In genomic region chr1:160304969-160305498, GRCm38 (mm10) we compare ENCODE assay signal across 20 mouse cellular contexts.
DNase-seq lines count a peak whose midpoint lies in the region; ATAC-seq lines count a peak whose summit lies in the region.
"Had no signal": no experiment of that assay in that cellular context is flagged by ENCODE, and none has a peak within 500 bp of the region (broad histone marks: within the 10 kb centered on the region; RNA-seq: fewer than 3 reads in every experiment).

No protein-coding gene starts in this region.

- no peak overlapping the region; the same call in 1 of the 2 replicates for H3K27ac ChIP-seq in midbrain, embryonic 10.5 days (replicated peaks)
- no peak overlapping the region for H3K27ac ChIP-seq in midbrain, embryonic 16.5 days (ENCODE audit: low read length)
- H3K27ac ChIP-seq in liver, embryonic 15.5 days (replicated peaks) = no peak overlapping the region
- no peak overlapping the region for H3K27ac ChIP-seq in kidney, embryonic 15.5 days
- H3K27ac ChIP-seq: limb, embryonic 12.5 days; neural tube, embryonic 13.5 days had no signal

- no peaks in the 10 kb centered on the region for H3K9me3 ChIP-seq in midbrain, embryonic 10.5 days (replicated peaks)
- no peaks in the 10 kb centered on the region for H3K9me3 ChIP-seq in midbrain, embryonic 16.5 days (replicated peaks; ENCODE audit: control insufficient read depth, low read length, poor library complexity, severe bottlenecking)
- no peaks in the 10 kb centered on the region for H3K9me3 ChIP-seq in liver, embryonic 15.5 days (replicated peaks)
- no peaks in the 10 kb centered on the region for H3K9me3 ChIP-seq in kidney, embryonic 15.5 days (replicated peaks)
- H3K9me3 ChIP-seq: heart, embryonic 12.5 days; limb, embryonic 12.5 days; neural tube, embryonic 13.5 days had no signal

- peaks cover 8% of the 10 kb centered on the region; the same call in 1 of the 2 replicates for H3K4me1 ChIP-seq in midbrain, embryonic 10.5 days
- 0 out of 2 replicates have a peak, but pooled peaks cover 2% of the 10 kb centered on the region for H3K4me1 ChIP-seq in midbrain, embryonic 16.5 days (ENCODE audit: control insufficient read depth, insufficient read depth, low read length)
- H3K4me1 ChIP-seq in liver, embryonic 15.5 days (replicated peaks) = peaks cover 72% of the 10 kb centered on the region
- H3K4me1 ChIP-seq in kidney, embryonic 15.5 days = 0 out of 2 replicates have a peak, but pooled peaks cover 2% of the 10 kb centered on the region

- WGBS in midbrain, embryonic 10.5 days = 61% methylated on average over 6 of the region's 6 CpGs
- WGBS in midbrain, embryonic 16.5 days = 50% methylated on average over 6 of the region's 6 CpGs
- WGBS in liver, embryonic 15.5 days (ENCODE audit: insufficient replicate concordance) = 62% methylated on average over 6 of the region's 6 CpGs
- WGBS in kidney, embryonic 15.5 days = 60% methylated on average over 6 of the region's 6 CpGs

- no peak overlapping the region for H3K4me2 ChIP-seq in midbrain, embryonic 16.5 days (ENCODE audit: low read length)
- peak overlapping the region; percentile 8; the same call in 1 of the 2 replicates for H3K4me2 ChIP-seq in liver, embryonic 15.5 days
- H3K4me2 ChIP-seq in kidney, embryonic 15.5 days = no peak overlapping the region
- H3K4me2 ChIP-seq: heart, embryonic 12.5 days; limb, embryonic 12.5 days; lung, embryonic 14.5 days; neural tube, embryonic 13.5 days had no signal

- no peak overlapping the region for H3K9ac ChIP-seq in midbrain, embryonic 16.5 days (ENCODE audit: low read depth, low read length)
- H3K9ac ChIP-seq in liver, embryonic 15.5 days = no peak overlapping the region
- no peak overlapping the region for H3K9ac ChIP-seq in kidney, embryonic 15.5 days
- H3K9ac ChIP-seq: heart, embryonic 12.5 days; limb, embryonic 12.5 days; lung, embryonic 14.5 days; neural tube, embryonic 13.5 days had no signal

- no peak for ATAC-seq in midbrain, embryonic 16.5 days
- no peak for ATAC-seq in liver, embryonic 15.5 days (ENCODE audit: insufficient read depth)
- ATAC-seq in kidney, embryonic 15.5 days (replicated peaks; ENCODE audit: low FRiP score) = no peak; the same call in 1 of the 2 replicates
- ATAC-seq: activated CD4-positive, CD25-positive, alpha-beta regulatory T cell, adult 4 months; forebrain, embryonic 14.5 days had no signal

- no peaks in the 10 kb centered on the region for H3K27me3 ChIP-seq in midbrain, embryonic 10.5 days (ENCODE audit: low read depth, poor library complexity, severe bottlenecking)
- H3K27me3 ChIP-seq in midbrain, embryonic 16.5 days (ENCODE audit: control insufficient read depth, insufficient read depth, low read depth, low read length) = no peaks in the 10 kb centered on the region
- no peaks in the 10 kb centered on the region for H3K27me3 ChIP-seq in liver, embryonic 15.5 days
- H3K27me3 ChIP-seq in kidney, embryonic 15.5 days = no peaks in the 10 kb centered on the region
- H3K27me3 ChIP-seq: heart, embryonic 12.5 days; limb, embryonic 12.5 days; neural tube, embryonic 13.5 days had no signal

- H3K4me3 ChIP-seq in midbrain, embryonic 10.5 days = no peak overlapping the region
- no peak overlapping the region for H3K4me3 ChIP-seq in midbrain, embryonic 16.5 days (ENCODE audit: low read depth, low read length)
- no peak overlapping the region for H3K4me3 ChIP-seq in liver, embryonic 15.5 days (replicated peaks)
- no peak overlapping the region for H3K4me3 ChIP-seq in kidney, embryonic 15.5 days (replicated peaks)
- H3K4me3 ChIP-seq: heart, embryonic 12.5 days; limb, embryonic 12.5 days; neural tube, embryonic 13.5 days had no signal

- DNase-seq in midbrain, embryonic 10.5 days (ENCODE audit: low spot score) = peak; percentile 17
- DNase-seq in liver = peak; percentile 5
- peak; percentile 37 for DNase-seq in thymus, postnatal 14 days
- no peak for DNase-seq in embryo, embryonic 10 days (ENCODE audit: low spot score)
- DNase-seq: adrenal gland, postnatal 25 days; cerebellum, adult 9-11 months; gastrocnemius, postnatal 25 days; heart, postnatal 36 days; kidney, adult 8-10 months; kidney, postnatal 4 days; layer of hippocampus, postnatal 36 days; lung, embryonic 14.5 days had no signal

- H3K36me3 ChIP-seq in midbrain, embryonic 10.5 days = no peaks in the 10 kb centered on the region
- no peaks in the 10 kb centered on the region for H3K36me3 ChIP-seq in midbrain, embryonic 16.5 days (ENCODE audit: control insufficient read depth, insufficient read depth, low read length)
- no peaks in the 10 kb centered on the region for H3K36me3 ChIP-seq in liver, embryonic 15.5 days (replicated peaks)
- H3K36me3 ChIP-seq in kidney, embryonic 15.5 days = no peaks in the 10 kb centered on the region
- H3K36me3 ChIP-seq: heart, embryonic 12.5 days; limb, embryonic 12.5 days; neural tube, embryonic 13.5 days had no signal
